In genomic region chr2:45116531-45117024, GRCm38 (mm10) we compare ENCODE assay signal across 8 mouse cellular contexts. TPM values are rescaled to one million over a fixed set of nuclear protein-coding genes. Genes with fewer than 3 reads are reported as not detected.
A peak's percentile ranks its signal among the peaks of the same experiment; 100 is the strongest.
DNase-seq lines count a peak whose midpoint lies in the region; ATAC-seq and TF ChIP-seq lines count a peak whose summit lies in the region.

No protein-coding gene starts in this region.

- intact Hi-C loops in gastrocnemius, adult 2 months (cut with DNase I) = loop anchor here (5.0 to 10.0 kb wide), 3 partner anchors 166 to 1326 kb away; no protein-coding TSS in a partner anchor

- TF ChIP-seq POLR2A in bone marrow macrophage, adult 2 months (IDR thresholded peaks at IDR 0.05; ENCODE audit: borderline replicate concordance, low read depth, low read length) = no peak

- peak; percentile 70 for DNase-seq in gastrocnemius, adult 2 months
- no peak for DNase-seq in gastrocnemius, adult 8-10 months (ENCODE audit: low spot score in 2 of 2)
- peak; percentile 37 for DNase-seq in A20 (ENCODE audit: low read depth, low spot score)
- DNase-seq in kidney, postnatal 4 days = peak; percentile 52 to 69

- H3K27me3 ChIP-seq in heart, embryonic 14.5 days (ENCODE audit: control insufficient read depth, insufficient read depth, low read length) = no peaks in the 10 kb centered on the region
- H3K27me3 ChIP-seq in neural tube, embryonic 12.5 days (replicated peaks) = no peaks in the 10 kb centered on the region

- peaks cover 11% of the 10 kb centered on the region for H3K4me1 ChIP-seq in bone marrow macrophage, adult 2 months (ENCODE audit: control insufficient read depth, insufficient read depth, low read length)
- H3K4me1 ChIP-seq in heart, embryonic 14.5 days (ENCODE audit: control insufficient read depth in 2 of 2, insufficient read depth in 2 of 2, low read length in 2 of 2) = peaks cover 5 to 6% of the 10 kb centered on the region in 2 experiments; a peak in 3 of 4 replicates
- H3K4me1 ChIP-seq in neural tube, embryonic 12.5 days = peaks cover 24% of the 10 kb centered on the region

- TF ChIP-seq CTCF in gastrocnemius, adult 2 months (IDR thresholded peaks at IDR 0.05) = no peak
- TF ChIP-seq CTCF in bone marrow macrophage, adult 2 months (IDR thresholded peaks at IDR 0.05; ENCODE audit: low read depth, low read length) = no peak

- 0% methylated on average over 25 of the region's 25 CpGs for WGBS in heart, embryonic 14.5 days
- under 1% methylated on average over 25 of the region's 25 CpGs for WGBS in neural tube, embryonic 12.5 days

- H3K4me3 ChIP-seq in gastrocnemius, adult 2 months = peak overlapping the region; percentile 93
- peak overlapping the region; percentile 91 for H3K4me3 ChIP-seq in bone marrow macrophage, adult 2 months (ENCODE audit: insufficient read depth, low read length)
- H3K4me3 ChIP-seq in heart, embryonic 14.5 days (ENCODE audit: control insufficient read depth in 1 of 2, insufficient read depth in 1 of 2, low read depth in 1 of 2, low read length in 2 of 2) = peak overlapping the region; percentile 64 to 69
- H3K4me3 ChIP-seq in neural tube, embryonic 12.5 days = peak overlapping the region; percentile 56

- H3K36me3 ChIP-seq in heart, embryonic 14.5 days (ENCODE audit: control insufficient read depth, insufficient read depth, low read length) = no peaks in the 10 kb centered on the region
- H3K36me3 ChIP-seq in neural tube, embryonic 12.5 days = no peaks in the 10 kb centered on the region

- peak overlapping the region; percentile 91 for H3K4me2 ChIP-seq in heart, embryonic 14.5 days (ENCODE audit: low read length)
- H3K4me2 ChIP-seq in neural tube, embryonic 12.5 days (replicated peaks) = peak overlapping the region; percentile 73

- peak overlapping the region; percentile 76 for H3K9ac ChIP-seq in heart, embryonic 14.5 days (ENCODE audit: low read length)
- peak overlapping the region; percentile 66 for H3K9ac ChIP-seq in neural tube, embryonic 12.5 days

- ATAC-seq in heart, embryonic 14.5 days (ENCODE audit: insufficient number of reproducible peaks, insufficient read depth, low FRiP score, low read depth) = no peak
- ATAC-seq in neural tube, embryonic 12.5 days (ENCODE audit: low FRiP score, low read depth) = peak; percentile 30
- ATAC-seq in erythroid progenitor cell, adult 5-6 weeks (replicated peaks; ENCODE audit: low FRiP score, poor library complexity, severe bottlenecking) = no peak

- peak overlapping the region; percentile 99 for H3K27ac ChIP-seq in gastrocnemius, adult 2 months
- H3K27ac ChIP-seq in bone marrow macrophage, adult 2 months (ENCODE audit: insufficient read depth, low read depth, low read length) = peak overlapping the region; percentile 100
- H3K27ac ChIP-seq in heart, embryonic 14.5 days (replicated peaks in 1 of 2; ENCODE audit: control insufficient read depth in 1 of 2, insufficient read depth in 1 of 2, low read depth in 2 of 2, low read length in 2 of 2) = peak overlapping the region; percentile 81 to 83
- peak overlapping the region; percentile 72 for H3K27ac ChIP-seq in neural tube, embryonic 12.5 days

- H3K9me3 ChIP-seq in heart, embryonic 14.5 days (ENCODE audit: control insufficient read depth, low read length) = no peaks in the 10 kb centered on the region
- H3K9me3 ChIP-seq in neural tube, embryonic 12.5 days = no peaks in the 10 kb centered on the region

RNA-seq across cellular contexts. Expression of gene Zeb2, which starts 0.6 kb away (rescaled TPM):
- 10 to 100 TPM; 31.3 to 41.6 TPM for total RNA-seq in gastrocnemius, adult 2 months (2021)
- 10 to 100 TPM; 24.4 to 42.0 (median 34.1) TPM for total RNA-seq in gastrocnemius, adult 8-10 months (2022)
- polyA plus RNA-seq in bone marrow macrophage, adult 2 months (2012; ENCODE audit: insufficient read depth, insufficient read length, missing spikeins) = 368 and 388 TPM in 2 replicates
- 22.0 and 22.2 TPM in 2 replicates for polyA plus RNA-seq in heart, embryonic 14.5 days (2014; fragmentation: Nextera tagmentation; extraction: Ambion mirVana)
- 55.6 and 58.7 TPM in 2 replicates for polyA plus RNA-seq in neural tube, embryonic 12.5 days (2016; fragmentation: Nextera tagmentation; extraction: Ambion mirVana)
- total RNA-seq in erythroid progenitor cell, adult 5-6 weeks (2015; ENCODE audit: low replicate concordance) = 45.8 and 49.9 TPM in 2 replicates
- 34.3 and 60.1 TPM in 2 replicates for total RNA-seq in erythroid progenitor cell, adult 5-6 weeks (2017; ENCODE audit: low replicate concordance)

Comparison
In these comparisons a context has a peak if more than half of its experiments do, and no peak if none do; other contexts are left out.
1. DNase-seq: peak in gastrocnemius, adult 2 months (single experiment), A20 (single experiment) and kidney, postnatal 4 days (2 of 2); none in gastrocnemius, adult 8-10 months (0 of 2).
2. Peak in every context shown above with its lines, with median percentiles within 50 percentile points of each other: H3K27ac ChIP-seq and H3K4me3 ChIP-seq.